Mouse (Mus musculus) stomach, postnatal 0 days (tissue): ENCODE results near the gene Ebf3. TPM values are rescaled to one million over a fixed set of nuclear protein-coding genes. Genes with fewer than 3 reads are reported as not detected.

Source experiments
- ATAC-seq: fragments of 200-750 bp; cut with Nextera tagmentation; 2 replicates; pipeline ENCODE4 v1.8.0; 2017; ENCODE audit not compliant: low FRiP score, low TSS enrichment
- DNase-seq: peaks from one replicate; pipeline ENCODE4 v3.0.0-alpha.2; 2016; ENCODE audit warnings: low spot score
- H3K27ac ChIP-seq: fragments of 300-500 bp; sonication (generic); replicated peaks from 2 replicates; pipeline ENCODE4 v1.5.1; 2014; ENCODE audit warnings: mild to moderate bottlenecking, control low read depth
- H3K27me3 ChIP-seq: fragments of 300-500 bp; sonication (generic); 2 replicates; pipeline ENCODE4 v1.6.1; 2014; ENCODE audit warnings: low read length; ENCODE audit not compliant: control insufficient read depth, insufficient read depth
- H3K36me3 ChIP-seq: fragments of 300-500 bp; sonication (generic); 2 replicates; pipeline ENCODE4 v1.6.1; 2014; ENCODE audit warnings: low read length, mixed read lengths; ENCODE audit not compliant: control insufficient read depth, insufficient read depth
- H3K4me1 ChIP-seq: fragments of 300-500 bp; sonication (generic); replicated peaks from 2 replicates; pipeline ENCODE4 v1.6.1; 2014; ENCODE audit warnings: antibody characterized with exemption; ENCODE audit not compliant: control insufficient read depth, insufficient read depth
- H3K4me2 ChIP-seq: fragments of 300-500 bp; sonication (generic); replicated peaks from 2 replicates; pipeline ENCODE4 v1.6.1; 2014; ENCODE audit warnings: low read depth, mild to moderate bottlenecking, control low read depth, moderate library complexity
- H3K4me3 ChIP-seq: fragments of 300-500 bp; sonication (generic); 2 replicates; pipeline ENCODE4 v1.5.1; 2014; ENCODE audit warnings: low read depth, low read length, control low read depth
- H3K9ac ChIP-seq: fragments of 300-500 bp; sonication (generic); 2 replicates; pipeline ENCODE4 v1.6.1; 2014; ENCODE audit warnings: mild to moderate bottlenecking, low read length, control low read depth, mixed read lengths
- H3K9me3 ChIP-seq: fragments of 300-500 bp; sonication (generic); 2 replicates; pipeline ENCODE4 v1.6.1; 2016; ENCODE audit warnings: low read length; ENCODE audit not compliant: control insufficient read depth
- CTCF ChIP-seq: IDR thresholded peaks from 2 replicates; pipeline ENCODE4 v1.5.1; 2016; ENCODE audit warnings: antibody characterized with exemption, low read depth, mild to moderate bottlenecking, moderate library complexity
- EP300 ChIP-seq: optimal IDR thresholded peaks from 2 replicates; pipeline ENCODE3; 2016; ENCODE audit warnings: antibody characterized with exemption
- WGBS: fragments of 180-500 bp; shearing (Covaris S2); extraction: QIAGEN DNeasy Blood & Tissue Kit; methylation state at CpG from one replicate; pipeline ENCODE4 v1.1.7; 2014; 5-methylcytosine and 5-hydroxymethylcytosine counted together
- polyA plus RNA-seq: library from polyadenylated mRNA; unstranded; fragments of >200 nt; fragmentation: Nextera tagmentation; extraction: Ambion mirVana; gene quantifications from 2 replicates; pipeline ENCODE4 v1.2.1, GENCODE M21; 2015

Ebf3 gene
- polyA plus RNA-seq, 1 experiment from 2014 or later: 0.58 TPM

- H3K9me3 ChIP-seq: no peaks in the 10 kb centered on the region
- H3K4me2 ChIP-seq: no peak overlapping the region
- no peak overlapping the region for H3K27ac ChIP-seq
- no peaks in the 10 kb centered on the region for H3K4me1 ChIP-seq
- H3K27me3 ChIP-seq: peaks cover 6% of the 10 kb centered on the region; the same call in 1 of the 2 replicates
- WGBS: 62% methylated on average over 24 of the region's 24 CpGs
- no peak for TF ChIP-seq EP300
- TF ChIP-seq CTCF: no peak
- H3K36me3 ChIP-seq: no peaks in the 10 kb centered on the region
- ATAC-seq (no peak), DNase-seq (no peak)
- no peak overlapping the region for H3K9ac ChIP-seq
- H3K4me3 ChIP-seq: no peak overlapping the region
These were observed 16.5 kb downstream of the Ebf3 start for GRCm38 (mm10) chr7:137297594-137298381.

DNA sequence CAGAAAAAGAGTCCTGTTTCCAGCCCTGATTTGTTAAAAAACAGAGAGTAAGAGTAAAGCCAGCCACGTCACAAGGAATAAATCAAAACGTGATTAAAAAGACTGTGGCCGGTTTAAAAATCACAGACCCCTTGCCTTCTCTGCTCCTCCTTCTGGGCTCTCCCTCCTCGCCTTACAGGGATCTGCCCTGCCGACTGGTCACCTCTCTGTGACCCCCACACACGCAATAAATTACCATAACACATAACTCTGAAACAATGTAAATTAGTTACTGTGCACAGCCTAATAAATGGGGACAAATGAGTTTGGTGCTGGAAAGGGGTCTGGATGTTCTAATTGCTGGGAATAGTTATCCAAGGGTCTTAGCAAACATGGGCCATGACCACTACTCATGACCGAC is 17.1 kb downstream of the Ebf3 start:
- Histone ChIP-seq H3K27ac (no peak overlapping the region), H3K9ac (no peak overlapping the region), H3K4me3 (no peak overlapping the region), H3K36me3 (no peaks in the 10 kb centered on the region), H3K9me3 (no peaks in the 10 kb centered on the region), H3K4me2 (no peak overlapping the region), H3K27me3 (peaks cover 6% of the 10 kb centered on the region; the same call in 1 of the 2 replicates), H3K4me1 (no peaks in the 10 kb centered on the region)
- DNase-seq: no peak
- no peak for TF ChIP-seq CTCF
- no peak for TF ChIP-seq EP300
- WGBS: 47% methylated on average over 7 of the region's 7 CpGs
- no peak for ATAC-seq

GRCm38 (mm10) chr7:137295612-137296011 is 18.6 kb downstream of the Ebf3 start:
- H3K4me3 ChIP-seq: no peak overlapping the region
- no peak for ATAC-seq
- TF ChIP-seq EP300 (no peak), CTCF (no peak)
- H3K27me3 ChIP-seq: peaks cover 6% of the 10 kb centered on the region; the same call in 1 of the 2 replicates
- no peaks in the 10 kb centered on the region for H3K36me3 ChIP-seq
- WGBS: 82% methylated on average over 7 of the region's 7 CpGs
- no peak for DNase-seq
- no peak overlapping the region for H3K27ac ChIP-seq
- H3K4me2 ChIP-seq: no peak overlapping the region
- H3K9me3 ChIP-seq: no peaks in the 10 kb centered on the region
- no peak overlapping the region for H3K9ac ChIP-seq
- H3K4me1 ChIP-seq: no peaks in the 10 kb centered on the region

DNA sequence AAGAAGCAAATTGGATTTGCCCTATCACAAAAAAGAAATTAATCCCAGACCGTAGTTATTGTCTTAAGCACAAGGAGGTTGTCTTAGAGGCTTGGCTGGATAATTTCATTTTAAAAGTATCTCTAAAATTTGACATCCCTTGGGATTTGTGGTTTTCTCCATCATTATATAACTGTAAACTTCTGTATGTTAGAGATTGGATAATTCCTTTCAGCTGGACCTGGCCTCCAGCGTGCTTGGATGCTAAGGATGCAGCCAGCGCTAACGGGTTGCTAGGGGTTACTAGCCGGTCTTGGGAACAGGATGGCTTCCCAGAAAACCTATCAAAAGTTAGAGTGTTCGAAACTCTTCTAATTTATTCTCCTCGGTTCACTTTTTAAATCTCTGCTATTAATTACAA is 19.8 kb downstream of the Ebf3 start:
- Histone ChIP-seq H3K36me3 (no peaks in the 10 kb centered on the region), H3K4me2 (no peak overlapping the region), H3K27me3 (peaks cover 6% of the 10 kb centered on the region; the same call in 1 of the 2 replicates), H3K4me3 (no peak overlapping the region), H3K9me3 (no peaks in the 10 kb centered on the region), H3K9ac (no peak overlapping the region), H3K27ac (no peak overlapping the region), H3K4me1 (no peaks in the 10 kb centered on the region)
- no peak for DNase-seq
- no peak for ATAC-seq
- TF ChIP-seq EP300 (no peak), CTCF (no peak)
- 85% methylated on average over 7 of the region's 7 CpGs for WGBS

GRCm38 (mm10) chr7:137289290-137289957 is 24.8 kb downstream of the Ebf3 start:
- ATAC-seq (no peak), DNase-seq (no peak)
- TF ChIP-seq CTCF (no peak), EP300 (no peak)
- 58% methylated on average over 3 of the region's 3 CpGs for WGBS
- no peaks in the 10 kb centered on the region for H3K9me3 ChIP-seq
- H3K4me3 ChIP-seq: no peak overlapping the region
- no peak overlapping the region for H3K4me2 ChIP-seq
- H3K27ac ChIP-seq: no peak overlapping the region
- H3K36me3 ChIP-seq: no peaks in the 10 kb centered on the region
- no peaks in the 10 kb centered on the region for H3K4me1 ChIP-seq
- H3K9ac ChIP-seq: no peak overlapping the region
- H3K27me3 ChIP-seq: no peaks in the 10 kb centered on the region

DNA sequence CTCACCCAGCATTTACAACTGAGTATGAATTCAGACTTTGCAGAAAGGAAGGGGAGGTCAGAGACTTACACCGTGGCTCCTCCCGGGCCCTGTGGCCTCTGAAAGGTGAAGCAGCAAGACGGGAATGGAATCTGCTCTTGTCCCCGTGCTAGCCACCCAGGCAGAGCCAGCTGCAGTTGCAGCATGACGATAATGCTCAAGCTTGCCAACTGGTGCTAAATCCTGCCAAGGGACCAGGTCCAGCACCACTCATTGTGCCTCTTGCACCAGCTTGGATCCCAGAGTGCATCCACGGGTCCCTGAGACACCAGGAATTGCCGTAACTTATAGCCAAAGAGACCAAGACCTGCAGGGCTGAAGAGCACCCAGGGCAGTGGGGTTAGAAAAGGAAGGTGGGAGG is 36.1 kb downstream of the Ebf3 start:
- Histone ChIP-seq H3K4me2 (no peak overlapping the region), H3K9ac (no peak overlapping the region), H3K27ac (no peak overlapping the region), H3K4me3 (no peak overlapping the region), H3K36me3 (no peaks in the 10 kb centered on the region), H3K4me1 (no peaks in the 10 kb centered on the region), H3K9me3 (no peaks in the 10 kb centered on the region), H3K27me3 (no peaks in the 10 kb centered on the region)
- TF ChIP-seq EP300 (no peak), CTCF (no peak)
- DNase-seq: no peak
- WGBS: 81% methylated on average over 7 of the region's 7 CpGs
- no peak for ATAC-seq
